Mouse (Mus musculus): Measurements from ENCODE around the gene Pmepa1. TPM values are rescaled to one million over a fixed set of nuclear protein-coding genes. Genes with fewer than 3 reads are reported as not detected.

Gene Pmepa1
- total and polyA plus RNA-seq, 3 experiments, result not detected

DNA sequence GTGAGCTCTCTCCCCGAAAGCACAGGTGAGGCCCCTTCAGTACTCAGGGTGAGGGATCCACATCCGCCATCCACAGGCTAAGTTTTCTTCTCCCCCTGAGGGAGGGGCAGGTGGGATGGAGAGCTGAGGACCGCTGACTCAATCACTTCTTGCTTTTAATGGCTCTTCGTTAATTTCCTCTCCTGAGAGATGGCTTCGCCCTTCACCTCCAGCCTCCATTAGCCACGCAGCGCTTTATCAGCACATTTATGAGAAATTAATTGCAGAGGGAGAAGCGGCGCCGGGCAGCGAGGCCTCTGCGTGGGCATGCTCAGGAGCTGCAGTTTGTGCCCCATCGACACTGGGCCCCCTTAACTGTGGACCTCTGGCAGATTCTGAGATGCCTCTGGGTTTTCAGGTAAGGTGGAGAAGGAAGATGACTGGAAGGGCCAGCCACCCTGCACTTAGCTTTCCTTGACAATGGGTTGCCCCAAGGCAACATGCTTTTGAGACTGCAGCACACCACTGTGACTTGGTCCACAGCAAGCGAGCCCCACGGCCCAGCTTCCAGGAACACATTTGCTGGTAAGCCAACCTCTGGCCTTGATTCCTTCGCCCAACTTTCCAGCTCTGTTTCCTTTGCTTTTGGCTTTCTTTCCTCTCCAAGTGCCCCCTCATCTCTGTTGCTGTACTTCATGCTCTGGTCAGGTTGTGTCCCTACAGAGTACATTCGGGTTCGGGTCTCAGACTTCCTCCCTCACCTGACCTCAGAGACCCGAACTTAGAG, 73.2 kb downstream of the Pmepa1 start:
- Histone ChIP-seq H3K4me3 (ENCODE audit: control insufficient read depth in 1 of 2, insufficient read depth in 1 of 2, low read depth in 2 of 2, low read length in 2 of 2) (no peak overlapping the region), H3K9me3 (replicated peaks; ENCODE audit: insufficient read depth, low read length) (no peaks in the 10 kb centered on the region), H3K27ac (ENCODE audit: control insufficient read depth, low read depth, low read length) (no peak overlapping the region), H3K4me1 (ENCODE audit: control insufficient read depth in 1 of 2, insufficient read depth in 2 of 2, low read length in 2 of 2) (no peaks in the 10 kb centered on the region), H3K79me2 (ENCODE audit: control insufficient read depth, insufficient read depth, low read length, poor library complexity) (no peaks in the 10 kb centered on the region), H3K36me3 (ENCODE audit: control insufficient read depth in 1 of 2, insufficient read depth in 2 of 2, low read length in 2 of 2) (no peaks in the 10 kb centered on the region), H3K9ac (ENCODE audit: control insufficient read depth, low read depth, low read length, poor library complexity, severe bottlenecking) (no peak overlapping the region), H3K27me3 (ENCODE audit: control insufficient read depth in 1 of 2, insufficient read depth in 2 of 2, low read length in 2 of 2) (no peaks in the 10 kb centered on the region)
- TF ChIP-seq MEF2A (IDR thresholded peaks at IDR 0.05; ENCODE audit: extremely low read depth, insufficient replicate concordance, low read depth, low read length, poor library complexity, severe bottlenecking) (no peak), RCOR1 (IDR thresholded peaks at IDR 0.05; ENCODE audit: low read depth, low read length) (no peak), EP300 (IDR thresholded peaks at IDR 0.05; ENCODE audit: low read depth in 1 of 2, low read length in 2 of 2) (no peak), ETS1 (IDR thresholded peaks at IDR 0.05; ENCODE audit: low read depth, low read length) (no peak), USF1 (IDR thresholded peaks at IDR 0.05; ENCODE audit: low read depth, low read length) (no peak), TCF12 (IDR thresholded peaks at IDR 0.05; ENCODE audit: low read depth, low read length) (no peak), BHLHE40 (IDR thresholded peaks at IDR 0.05; ENCODE audit: borderline replicate concordance, low read depth, low read length) (no peak), MYC (IDR thresholded peaks at IDR 0.05; ENCODE audit: low read depth, low read length) (no peak), CHD1 (IDR thresholded peaks at IDR 0.05; ENCODE audit: low read depth, low read length) (no peak), SMC3 (IDR thresholded peaks at IDR 0.05; ENCODE audit: low read depth, low read length) (no peak)
- no peak for DNase-seq (ENCODE audit: low read depth, low spot score)

DNA sequence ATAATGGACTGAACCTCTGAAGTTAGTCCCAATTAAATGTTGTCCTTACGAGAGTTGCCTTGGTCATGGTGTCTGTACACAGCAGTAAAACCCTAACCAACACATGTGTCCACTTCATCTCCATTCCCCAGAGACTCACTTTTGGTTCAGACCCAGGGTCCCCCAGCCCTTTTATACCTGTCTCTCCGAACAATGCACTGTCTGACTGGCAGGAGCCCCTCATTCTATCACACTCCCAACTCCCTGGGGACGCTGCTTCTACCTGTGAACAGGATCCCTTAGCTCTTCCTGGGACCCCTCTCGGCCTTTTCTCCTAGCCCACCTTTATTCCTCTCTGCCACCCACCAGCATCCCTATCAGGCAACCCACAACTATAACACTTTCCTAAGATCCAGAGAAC, 81.5 kb downstream of the Pmepa1 start:
- no peaks in the 10 kb centered on the region for H3K36me3 ChIP-seq (ENCODE audit: control insufficient read depth in 1 of 2, insufficient read depth in 2 of 2, low read length in 2 of 2)
- TF ChIP-seq SIN3A (IDR thresholded peaks at IDR 0.05; ENCODE audit: low read length) (no peak), NELFE (IDR thresholded peaks at IDR 0.05; ENCODE audit: low read depth, low read length) (no peak), MAZ (IDR thresholded peaks at IDR 0.05; ENCODE audit: low read depth, low read length) (no peak), GABPA (IDR thresholded peaks at IDR 0.05; ENCODE audit: low read depth, low read length) (no peak), UBTF (IDR thresholded peaks at IDR 0.05; ENCODE audit: borderline replicate concordance, insufficient read depth, low read depth, low read length) (no peak), NRF1 (IDR thresholded peaks at IDR 0.05; ENCODE audit: insufficient read depth, low read depth, low read length, poor library complexity, severe bottlenecking) (no peak), ELF1 (IDR thresholded peaks at IDR 0.05; ENCODE audit: low read depth, low read length) (no peak), ZC3H11A (IDR thresholded peaks at IDR 0.05; ENCODE audit: low read depth, low read length) (no peak), POLR2AphosphoS2 (IDR thresholded peaks at IDR 0.05; ENCODE audit: low read length) (no peak), MYB (IDR thresholded peaks at IDR 0.05; ENCODE audit: low read depth, low read length) (no peak), CTCF (IDR thresholded peaks at IDR 0.05 in 2 of 3, conservative IDR thresholded peaks at IDR 0.05 in 1 of 3; ENCODE audit: control insufficient read depth in 1 of 3, insufficient read depth in 1 of 3, low read depth in 2 of 3, low read length in 3 of 3, poor library complexity in 1 of 3, severe bottlenecking in 1 of 3) (no peak)
- H3K4me3 ChIP-seq (ENCODE audit: control insufficient read depth in 1 of 2, insufficient read depth in 1 of 2, low read depth in 2 of 2, low read length in 2 of 2), result no peak overlapping the region
- H3K79me2 ChIP-seq (ENCODE audit: control insufficient read depth, insufficient read depth, low read length, poor library complexity), result no peaks in the 10 kb centered on the region
- DNase-seq (ENCODE audit: low read depth, low spot score), result no peak
- H3K9ac ChIP-seq (ENCODE audit: control insufficient read depth, low read depth, low read length, poor library complexity, severe bottlenecking), result no peak overlapping the region
- H3K4me1 ChIP-seq (ENCODE audit: control insufficient read depth in 1 of 2, insufficient read depth in 2 of 2, low read length in 2 of 2), result no peaks in the 10 kb centered on the region
- H3K9me3 ChIP-seq (replicated peaks; ENCODE audit: insufficient read depth, low read length), result no peaks in the 10 kb centered on the region
- no peaks in the 10 kb centered on the region for H3K27me3 ChIP-seq (ENCODE audit: control insufficient read depth in 1 of 2, insufficient read depth in 2 of 2, low read length in 2 of 2)
- H3K27ac ChIP-seq (ENCODE audit: control insufficient read depth, low read depth, low read length), result no peak overlapping the region

Measured in MEL (cell line).